Mouse (Mus musculus) MEL-GATA-1-ER (cell line): ENCODE measurements around the gene Dnm3.

ENCODE experiments used
- DNase-seq: peaks from one replicate; pipeline ENCODE4 v3.0.0-alpha.2; 2012; ENCODE audit warnings: low read depth; ENCODE audit errors: extremely low read depth

Dnm3 gene

DNA sequence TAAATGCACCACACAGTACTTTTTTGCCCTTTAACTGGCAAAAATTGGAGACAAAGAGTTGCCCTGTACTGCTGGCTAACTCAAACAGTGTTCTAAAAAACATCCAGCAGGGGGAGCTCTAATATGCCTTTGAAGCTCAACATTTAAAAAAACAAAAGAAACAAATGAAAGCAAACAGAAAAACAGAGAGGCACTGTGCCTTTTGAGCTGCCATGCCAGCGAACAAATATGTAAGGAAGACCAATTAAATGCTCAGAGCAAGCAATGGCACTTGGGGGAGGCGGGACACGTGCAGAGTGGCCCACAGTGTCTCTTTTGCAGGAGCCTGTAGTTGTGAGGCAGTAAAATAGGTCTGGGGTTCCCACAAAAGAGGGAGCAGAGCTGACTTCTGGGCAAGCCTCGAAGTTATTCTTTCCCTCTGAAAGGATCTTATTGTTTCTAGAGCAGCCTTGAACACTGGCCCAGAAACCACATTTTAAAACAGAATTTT is 477.9 kb downstream of the Dnm3 start:
- peak; percentile 36 for DNase-seq

DNA sequence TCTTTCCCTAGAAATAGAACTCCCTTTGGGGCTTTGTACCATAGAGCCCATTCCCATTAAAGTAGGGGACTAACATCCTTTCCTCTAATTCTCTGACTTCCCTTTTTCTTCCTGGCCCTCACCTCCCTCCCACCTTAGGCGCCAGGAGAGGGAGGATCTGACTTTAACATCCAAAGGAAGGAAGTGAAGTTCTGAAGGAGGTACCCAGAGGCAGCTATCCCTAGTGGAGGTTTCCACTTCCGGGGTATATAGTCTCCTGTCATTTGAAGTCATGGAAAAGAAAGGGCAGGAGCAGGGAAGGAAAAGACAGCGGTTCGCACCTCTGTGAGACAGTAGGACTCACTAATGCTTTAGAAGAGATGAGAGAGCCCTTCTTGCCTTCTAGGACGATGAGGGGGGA is 478.5 kb downstream of the Dnm3 start:
- no peak for DNase-seq

- no peak for DNase-seq
These were observed 479.1 kb downstream of the Dnm3 start for GRCm38 (mm10) chr1:161998781-161999180.

GRCm38 (mm10) chr1:161992389-161992788 is 485.4 kb downstream of the Dnm3 start:
- no peak for DNase-seq

DNA sequence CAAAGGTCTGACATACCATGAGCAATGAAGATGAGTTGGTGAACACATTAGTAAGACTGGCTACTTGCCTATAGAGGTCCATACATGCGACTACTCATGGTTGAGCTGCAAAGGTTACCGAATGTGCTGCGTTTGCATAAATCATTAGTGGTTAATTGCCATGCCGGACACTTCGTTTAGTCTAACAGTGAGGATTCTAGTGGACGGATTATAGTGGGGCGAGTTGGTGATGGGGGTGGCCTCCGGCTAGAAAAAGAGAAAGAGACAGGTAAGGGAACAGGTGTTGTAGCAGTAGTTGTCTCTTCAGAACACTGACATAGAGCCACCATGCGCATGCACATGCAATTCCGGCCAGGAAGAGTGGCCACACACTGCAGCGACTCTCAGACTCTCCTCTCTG is 486.0 kb downstream of the Dnm3 start:
- DNase-seq = no peak

GRCm38 (mm10) chr1:161990684-161991578 is 486.9 kb downstream of the Dnm3 start:
- no peak for DNase-seq

GRCm38 (mm10) chr1:161983979-161984566 is 493.8 kb downstream of the Dnm3 start:
- no peak for DNase-seq

DNA sequence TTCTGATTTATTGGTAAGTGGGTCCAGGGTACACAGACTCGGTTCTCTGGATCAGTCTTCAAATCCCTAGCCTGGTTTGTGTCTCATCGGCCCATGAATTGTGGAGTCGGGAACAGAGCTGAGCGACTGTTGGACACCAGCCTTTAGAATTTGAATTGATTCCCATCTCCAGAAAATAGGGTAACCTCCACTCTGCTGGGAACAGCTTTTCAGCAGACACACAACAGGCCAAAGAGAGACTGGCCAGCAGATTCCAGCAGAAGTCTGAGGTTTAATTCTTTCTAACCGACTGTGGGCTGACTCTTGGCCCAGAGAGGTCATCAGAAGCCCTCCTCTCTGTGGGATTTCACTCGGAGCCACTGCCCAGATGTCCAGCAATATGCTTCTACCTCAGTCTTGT is 494.4 kb downstream of the Dnm3 start:
- DNase-seq = no peak

GRCm38 (mm10) chr1:161980626-161981298 is 497.1 kb downstream of the Dnm3 start:
- DNase-seq = no peak

- no peak for DNase-seq
These were observed 497.8 kb downstream of the Dnm3 start for GRCm38 (mm10) chr1:161980046-161980445.

DNA sequence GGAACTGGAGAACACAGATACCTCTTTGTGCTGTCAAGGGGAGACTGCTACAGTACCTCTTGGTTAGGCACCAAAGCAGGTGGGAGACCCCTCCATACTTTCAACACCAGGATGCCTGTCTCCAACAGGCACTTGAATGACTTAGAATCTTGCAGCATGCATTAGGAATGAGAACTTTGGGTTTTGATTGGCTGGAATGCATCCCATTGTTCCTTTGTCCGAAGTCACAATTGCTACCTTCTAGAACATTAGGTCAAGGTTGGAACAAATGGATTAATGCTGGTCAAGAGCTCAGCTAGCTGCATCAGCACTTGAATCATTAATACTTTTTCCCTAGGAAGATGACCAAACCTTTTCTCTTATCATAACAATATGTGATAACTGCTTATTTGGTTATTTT is 498.3 kb downstream of the Dnm3 start, which contains the start of gene 4930558K02Rik:
Gene 4930558K02Rik, minus strand, starts transcription at position 101 of the 400 bp plus-strand sequence.
- DNase-seq = no peak

DNA sequence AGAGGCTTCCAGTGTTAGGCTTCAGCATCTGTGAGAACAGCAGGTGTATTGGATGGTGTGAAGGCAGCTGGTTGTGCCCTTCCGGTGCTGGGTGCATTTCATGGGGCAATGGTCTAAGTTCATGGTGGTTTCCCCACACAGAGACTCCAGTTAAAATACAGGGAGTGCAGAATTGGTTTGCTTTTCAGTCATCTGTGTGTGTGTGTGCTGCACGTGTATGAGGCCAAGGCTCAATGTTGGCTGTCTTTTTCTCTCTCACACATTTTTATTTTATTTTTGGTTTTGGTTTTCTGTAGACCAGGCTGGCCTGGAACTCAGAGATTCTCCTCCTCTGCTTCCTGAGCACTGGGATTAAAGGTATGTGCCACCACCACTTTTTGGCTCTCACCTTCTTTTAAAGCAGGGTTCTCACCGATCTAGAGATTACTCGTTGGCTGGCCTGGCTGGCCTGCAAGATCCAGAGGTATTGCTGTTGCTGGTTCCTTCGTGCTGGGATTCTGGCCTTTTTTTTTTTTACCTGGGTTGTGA is 499.6 kb downstream of the Dnm3 start:
- DNase-seq = no peak

DNA sequence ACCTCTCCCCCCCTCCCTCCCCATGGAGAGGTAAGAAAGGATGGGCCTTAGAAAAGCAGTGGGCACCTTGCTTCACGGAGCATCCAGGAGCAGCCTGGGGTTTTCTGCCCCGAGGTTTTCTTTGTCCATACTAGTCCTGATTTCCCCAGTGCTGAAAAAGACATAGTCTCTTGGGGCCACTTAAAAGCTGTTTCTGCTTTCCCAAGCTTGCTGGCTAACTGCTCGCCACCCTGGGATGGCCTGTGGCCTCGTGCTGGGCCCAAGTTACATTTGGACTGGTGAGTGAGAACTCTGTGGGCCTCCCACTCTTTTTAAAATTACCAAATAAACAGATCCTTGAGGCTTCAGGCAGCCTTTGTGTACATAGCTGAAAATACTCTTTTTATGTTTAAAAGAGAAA is 500.5 kb downstream of the Dnm3 start:
- DNase-seq = no peak

DNA sequence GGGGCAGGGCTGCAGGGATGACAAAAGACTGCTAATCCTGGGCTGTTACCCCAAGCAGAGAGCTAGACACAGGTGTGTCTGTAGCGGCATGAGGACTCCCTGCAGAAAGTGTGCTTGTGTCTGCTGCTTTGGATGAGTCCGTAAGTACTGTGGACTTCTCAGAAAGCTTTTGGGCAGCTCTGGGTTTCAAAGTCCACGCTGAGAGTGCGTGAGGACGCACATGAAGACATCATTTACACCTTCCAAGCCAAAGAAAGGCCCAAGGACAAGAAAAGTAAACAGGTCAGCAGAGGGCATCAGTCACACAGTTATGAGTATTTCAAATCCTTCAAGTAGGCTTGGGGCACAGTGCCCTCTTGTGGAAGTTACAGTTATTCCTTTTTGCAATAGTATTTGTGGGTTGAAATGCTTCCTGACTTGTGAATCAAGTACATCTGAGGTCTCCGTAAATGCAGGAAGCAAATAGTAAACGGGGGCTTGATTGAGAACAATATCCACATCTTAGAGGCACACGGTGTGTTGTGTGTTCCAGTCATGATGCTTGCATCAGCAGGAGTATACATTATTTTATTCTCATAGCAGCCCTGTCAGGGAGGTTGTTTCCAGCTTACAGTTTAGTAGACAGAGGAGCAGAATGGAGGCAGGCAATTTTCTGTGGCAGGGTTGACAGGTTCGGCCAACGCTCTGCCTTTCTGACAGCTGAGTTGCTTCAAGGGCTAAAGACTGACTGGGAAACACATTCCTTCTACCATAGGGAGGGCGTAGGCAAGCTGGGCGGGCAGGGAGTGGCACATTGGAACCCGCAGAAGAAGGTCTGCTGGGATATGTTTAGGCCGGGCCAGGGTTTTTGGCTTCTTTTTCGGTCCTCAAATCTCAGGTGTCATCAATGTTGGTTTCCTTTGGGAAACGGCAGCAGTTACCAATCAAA is 501.3 kb downstream of the Dnm3 start:
- DNase-seq = peak; percentile 77

DNA sequence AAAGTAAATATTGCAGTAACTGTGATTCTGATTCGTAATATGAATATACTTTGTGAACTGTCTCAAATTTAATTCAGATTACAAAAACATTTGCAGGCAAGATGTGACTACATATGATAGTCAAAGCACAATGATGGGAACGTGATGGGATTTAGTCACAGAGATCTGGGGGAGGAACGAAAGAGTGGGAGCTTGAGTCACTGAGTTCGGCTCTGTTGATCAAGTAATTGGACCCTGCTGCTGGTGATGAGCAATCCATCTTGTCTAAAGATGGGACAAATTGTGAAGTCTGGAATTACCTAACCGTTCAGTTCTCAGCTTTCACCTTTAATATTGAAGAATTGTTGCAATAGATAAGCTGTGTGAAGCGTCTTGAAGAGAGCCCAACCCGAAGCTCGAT is 505.6 kb downstream of the Dnm3 start:
- DNase-seq = no peak

DNA sequence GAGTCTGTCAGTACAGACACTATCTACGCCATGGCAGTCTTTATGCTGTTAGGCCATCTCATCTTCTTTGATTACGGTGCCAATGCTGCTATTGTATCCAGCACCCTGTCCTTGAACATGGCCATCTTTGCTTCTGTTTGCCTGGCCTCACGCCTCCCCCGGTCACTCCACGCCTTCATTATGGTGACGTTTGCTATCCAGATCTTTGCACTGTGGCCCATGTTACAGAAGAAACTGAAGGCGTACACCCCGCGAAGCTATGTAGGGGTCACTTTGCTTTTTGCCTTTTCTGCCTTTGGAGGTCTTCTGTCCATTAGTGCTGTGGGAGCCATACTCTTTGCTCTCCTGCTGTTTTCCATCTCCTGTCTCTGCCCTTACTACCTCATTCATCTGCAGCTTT is 507.0 kb downstream of the Dnm3 start:
- no peak for DNase-seq

DNA sequence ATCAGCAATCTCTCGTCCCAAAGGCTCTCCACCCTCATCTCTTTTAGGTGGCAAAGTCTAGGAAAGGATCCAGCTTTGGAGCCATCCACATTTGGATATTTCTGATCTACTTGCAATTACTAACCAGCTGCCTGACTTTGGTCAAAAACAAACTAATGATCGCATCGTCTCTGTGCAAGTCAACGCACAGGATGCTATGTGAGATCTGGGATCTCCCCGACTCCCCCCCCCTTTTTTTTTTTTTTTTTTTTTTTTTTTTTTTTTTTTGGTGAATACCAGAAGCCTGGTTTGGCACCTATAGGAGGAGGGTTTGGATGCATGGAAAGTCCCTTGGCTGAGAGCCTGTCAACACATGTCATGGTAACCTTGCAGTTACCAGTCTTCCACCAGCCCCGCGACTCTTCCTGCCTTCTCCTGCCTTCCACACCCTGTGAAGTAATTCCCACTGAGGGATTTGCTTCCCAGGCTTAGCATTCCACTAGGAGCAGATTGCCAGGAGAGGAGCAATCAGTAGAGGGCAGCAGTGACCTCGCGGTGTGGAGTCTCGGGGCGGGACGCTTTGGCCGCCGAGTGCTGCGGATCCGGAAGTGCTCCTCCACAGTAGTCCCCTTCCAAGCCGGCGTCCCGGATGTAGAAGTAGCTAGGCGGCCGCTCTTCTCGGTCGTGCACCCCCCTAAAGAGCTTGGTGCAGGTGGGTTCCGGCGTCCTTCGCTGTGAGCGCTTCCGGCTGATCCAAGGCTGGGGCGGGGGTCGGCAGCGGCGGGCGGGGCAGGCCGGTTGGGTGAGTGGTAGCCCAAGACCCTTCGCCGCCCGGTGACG is 509.0 kb downstream of the Dnm3 start, which contains the start of gene Pigc:
Gene Pigc, plus strand, starts transcription at position 598 of the 819 bp plus-strand sequence.
- peak; percentile 79 for DNase-seq

DNA sequence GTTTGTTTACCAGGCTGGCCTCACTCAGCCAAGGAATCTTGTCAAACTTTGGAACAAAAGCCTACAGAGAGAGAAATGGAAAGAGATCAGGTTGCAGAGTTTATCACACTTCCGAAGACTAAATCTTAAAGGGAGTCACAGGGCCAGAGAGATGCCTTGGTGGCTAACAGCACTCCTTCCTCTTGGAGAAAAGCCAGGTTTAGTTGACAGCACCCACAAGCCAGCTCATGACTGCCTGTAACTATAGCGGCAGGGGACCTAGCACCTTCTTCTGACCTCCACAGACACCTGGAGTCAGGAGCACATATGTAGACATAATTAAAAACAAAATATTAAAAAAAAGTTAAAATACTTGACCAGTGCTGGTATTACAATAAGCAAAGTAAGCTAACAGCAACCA is 509.9 kb downstream of the Dnm3 start:
- peak; percentile 47 for DNase-seq

GRCm38 (mm10) chr1:161962465-161963377 is 515.1 kb downstream of the Dnm3 start:
- no peak for DNase-seq
